Mouse (Mus musculus) ES-E14 (cell line): Measurements from ENCODE around the gene Zfp287. TPM values are rescaled to one million over a fixed set of nuclear protein-coding genes. Genes with fewer than 3 reads are reported as not detected.

Experiments used
- DNase-seq: peaks from one replicate; pipeline ENCODE4 v3.0.0-alpha.2; 2013; ENCODE audit warnings: low read depth, low spot score
- H3K27ac ChIP-seq: 2 replicates; pipeline ENCODE4 v1.5.1; 2012; ENCODE audit warnings: low read depth, mild to moderate bottlenecking, low read length, moderate library complexity, mixed read lengths; ENCODE audit not compliant: poor library complexity, insufficient read depth, severe bottlenecking
- H3K36me3 ChIP-seq: 2 replicates; pipeline ENCODE4 v1.6.1; 2012; ENCODE audit warnings: mild to moderate bottlenecking, low read length, moderate library complexity, mixed read lengths; ENCODE audit not compliant: control insufficient read depth, poor library complexity, insufficient read depth, severe bottlenecking
- H3K4me1 ChIP-seq, 2 experiments: fragments of 150-350 bp in 1 of 2; sonication (generic) in 1 of 2; 2 replicates each; pipeline ENCODE4 v1.6.1; 2012; ENCODE audit warnings: low read length in 2 of 2, mild to moderate bottlenecking in 1 of 2, mixed read lengths in 1 of 2; ENCODE audit not compliant: control insufficient read depth in 2 of 2, insufficient read depth in 2 of 2, poor library complexity in 1 of 2
- H3K4me3 ChIP-seq, 2 experiments: fragments of 150-350 bp in 1 of 2; sonication (generic) in 1 of 2; 2 replicates each; pipeline ENCODE4 v1.5.1; 2012; ENCODE audit warnings: low read length in 2 of 2, low read depth in 1 of 2, mild to moderate bottlenecking in 1 of 2, mixed read lengths in 1 of 2; ENCODE audit not compliant: insufficient read depth in 1 of 2, poor library complexity in 1 of 2, severe bottlenecking in 1 of 2
- H3K9ac ChIP-seq: 2 replicates; pipeline ENCODE4 v1.6.1; 2012; ENCODE audit warnings: low read depth, mild to moderate bottlenecking, low read length, mixed read lengths; ENCODE audit not compliant: poor library complexity, insufficient read depth, severe bottlenecking
- H3K9me3 ChIP-seq: fragments of 150-350 bp; sonication (generic); 2 replicates; pipeline ENCODE4 v1.6.1; 2012; ENCODE audit warnings: low read depth, mild to moderate bottlenecking, low read length; ENCODE audit not compliant: control insufficient read depth, insufficient read depth
- CHD2 ChIP-seq: IDR thresholded peaks from 2 replicates; pipeline ENCODE4 v1.6.1; 2014; ENCODE audit warnings: mild to moderate bottlenecking, low read depth, low read length, inconsistent platforms
- HCFC1 ChIP-seq: IDR thresholded peaks from 2 replicates; pipeline ENCODE4 v1.6.1; 2012; ENCODE audit warnings: low read length, inconsistent platforms, borderline replicate concordance; ENCODE audit not compliant: insufficient read depth
- MAFK ChIP-seq: IDR thresholded peaks from 2 replicates; pipeline ENCODE4 v1.6.1; 2014; ENCODE audit warnings: mild to moderate bottlenecking, low read depth, low read length, inconsistent platforms; ENCODE audit not compliant: insufficient read depth
- ZC3H11A ChIP-seq: IDR thresholded peaks from 2 replicates; pipeline ENCODE4 v1.6.1; 2012; ENCODE audit warnings: low read depth, mild to moderate bottlenecking, inconsistent platforms, low read length, borderline replicate concordance
- ZNF384 ChIP-seq: IDR thresholded peaks from 2 replicates; pipeline ENCODE4 v1.6.1; 2012; ENCODE audit warnings: low read depth, low read length, inconsistent platforms
- in situ Hi-C, 2 experiments: fragments of 600-800 bp; cut with MboI; formaldehyde crosslinking; loops; one replicate each; pipeline ENCODE4 v1.15.1; 2025; ENCODE audit warnings: low sequenced_read_pairs in 2 of 2, inconsistent platforms in 1 of 2; ENCODE audit not compliant: unreplicated experiment in 2 of 2
- total RNA-seq: library from RNA; depleted of rRNA; stranded (reverse); fragments of 300-350 nt; gene quantifications from 2 replicates; pipeline ENCODE4 v1.2.3, GENCODE M21; 2012; rRNA removed

Gene Zfp287
- total RNA-seq, 1 experiment, result 3.6 TPM

DNA sequence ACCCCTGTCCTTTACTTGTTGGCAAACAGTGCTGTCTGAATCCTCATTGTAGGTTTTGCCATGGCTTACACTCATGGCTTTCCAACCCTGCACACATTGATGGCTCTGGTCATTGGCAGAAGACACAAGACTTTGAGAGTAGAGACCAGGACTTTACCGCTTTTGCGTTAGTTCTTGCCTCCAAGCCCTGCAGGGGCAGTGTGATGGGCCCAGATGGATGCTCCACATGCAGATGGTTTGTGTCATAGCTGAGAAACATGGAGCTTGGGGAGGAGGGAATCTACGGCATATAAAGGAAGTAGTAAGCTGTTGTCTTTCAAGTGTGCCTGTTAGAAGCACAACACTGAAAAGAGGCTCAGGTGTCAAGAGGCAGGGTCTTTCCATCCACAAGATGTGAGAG lies 79.6 kb downstream of the Zfp287 start:
- Histone ChIP-seq H3K36me3 (no peaks in the 10 kb centered on the region; the same call in 1 of the 2 replicates), H3K9me3 (no peaks in the 10 kb centered on the region), H3K4me3 (no peak overlapping the region), H3K27ac (no peak overlapping the region), H3K4me1 (peaks cover 5 to 7% of the 10 kb centered on the region in 2 experiments; a peak in 2 of 4 replicates), H3K9ac (no peak overlapping the region)
- no peak for DNase-seq
- in situ Hi-C loops, result no loop called here
- TF ChIP-seq ZC3H11A (no peak), MAFK (no peak), CHD2 (no peak), ZNF384 (no peak), HCFC1 (no peak)

DNA sequence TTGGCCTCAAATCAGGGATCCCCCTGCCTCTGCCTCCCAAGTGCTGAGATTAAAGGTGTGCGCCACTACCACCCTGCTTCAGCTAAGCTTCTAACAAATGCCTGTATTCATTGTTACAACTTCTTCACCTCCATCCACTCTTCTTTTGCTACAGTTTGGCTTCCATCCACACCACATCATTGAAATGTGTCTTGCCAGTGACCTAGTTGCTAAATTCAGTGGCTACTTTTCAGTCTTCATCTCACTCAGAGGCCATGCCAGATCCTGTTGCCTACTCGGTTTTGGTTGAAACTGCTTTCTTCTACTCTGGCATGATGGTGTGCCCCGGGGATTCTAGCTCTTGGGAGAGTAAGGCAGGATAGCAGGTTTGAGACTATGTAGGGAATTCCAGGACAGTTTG lies 80.1 kb downstream of the Zfp287 start:
- no peak for DNase-seq
- H3K4me1 ChIP-seq, result peaks cover 6 to 7% of the 10 kb centered on the region in 2 experiments; a peak in 3 of 4 replicates
- in situ Hi-C loops, result no loop called here
- H3K9me3 ChIP-seq, result no peaks in the 10 kb centered on the region
- H3K27ac ChIP-seq, result no peak overlapping the region
- TF ChIP-seq HCFC1, result no peak
- no peak for TF ChIP-seq MAFK
- TF ChIP-seq ZNF384, result no peak
- TF ChIP-seq CHD2, result no peak
- TF ChIP-seq ZC3H11A, result no peak
- no peak overlapping the region for H3K4me3 ChIP-seq
- H3K9ac ChIP-seq, result no peak overlapping the region
- H3K36me3 ChIP-seq, result no peaks in the 10 kb centered on the region

Other genes with a start within 250 kb of the Zfp287 start
- 66.5 and 68.0 TPM in 2 replicates for gene Cenpv, start 192.6 kb downstream of the Zfp287 start, total RNA-seq
- gene Ubb, start 180.7 kb downstream of the Zfp287 start, total RNA-seq, result 1,350 and 1,664 TPM in 2 replicates
- 9.8 and 13.4 TPM in 2 replicates for gene Trpv2, start 157.4 kb downstream of the Zfp287 start, total RNA-seq
- 9.9 and 11.6 TPM in 2 replicates for gene Lrrc75a, start 83.4 kb downstream of the Zfp287 start, total RNA-seq
- gene Mmgt2, start 83.2 kb downstream of the Zfp287 start, total RNA-seq, result 11.4 and 13.6 TPM in 2 replicates
- gene Gm10428, start 21.2 kb upstream of the Zfp287 start, total RNA-seq, result not detected in 2 replicates
- gene Zfp286, start 57.6 kb upstream of the Zfp287 start, total RNA-seq, result 6.3 and 9.1 TPM in 2 replicates
- gene Trim16, start 88.3 kb upstream of the Zfp287 start, total RNA-seq, result 3.5 and 4.1 TPM in 2 replicates
- 0.85 and 1.2 TPM in 2 replicates for gene Fbxw10, start 115.2 kb upstream of the Zfp287 start, total RNA-seq
- 62.5 and 68.5 TPM in 2 replicates for gene Tvp23b, start 147.6 kb upstream of the Zfp287 start, total RNA-seq
- gene Cdrt4, start 219.3 kb upstream of the Zfp287 start, total RNA-seq, result 1.1 and 1.6 TPM in 2 replicates